Mouse (Mus musculus) neutrophil, adult 5-6 weeks (primary cell): ENCODE measurements at regions not wholly inside any gene's neighbourhood (a gene's known extent, or its start where the extent isn't known, plus 50 kb on each side); places are given as distances from the start of the nearest gene placed in this dataset.
A peak's percentile ranks its signal among the peaks of the same experiment; 100 is the strongest.

Experiments used
- ATAC-seq: fragments of 151-379, 151-347 bp; 2 replicates; pipeline ENCODE4 v1.8.0; 2017; ENCODE audit warnings: mild to moderate bottlenecking, moderate TSS enrichment; ENCODE audit not compliant: insufficient number of reproducible peaks, poor library complexity, low FRiP score, severe bottlenecking; ENCODE audit errors: extremely low read depth

GRCm38 (mm10) chr1:128837361-128837760 is 245.3 kb upstream of the Cxcr4 start:
- ATAC-seq: no peak

- ATAC-seq: no peak
Observed at GRCm38 (mm10) chr1:128835510-128835909, 243.4 kb upstream of the Cxcr4 start.

- no peak for ATAC-seq
Observed at GRCm38 (mm10) chr1:128833096-128833715, 241.1 kb upstream of the Cxcr4 start.

GRCm38 (mm10) chr1:128832201-128832883 is 240.2 kb upstream of the Cxcr4 start:
- peak; percentile 92 for ATAC-seq

GRCm38 (mm10) chr1:128830671-128831240 is 238.7 kb upstream of the Cxcr4 start:
- no peak for ATAC-seq

GRCm38 (mm10) chr1:128829536-128829935 is 237.4 kb upstream of the Cxcr4 start:
- no peak for ATAC-seq

- no peak for ATAC-seq
Observed at GRCm38 (mm10) chr1:128826419-128826818, 234.3 kb upstream of the Cxcr4 start.

- ATAC-seq: no peak
Observed at GRCm38 (mm10) chr1:128824916-128825683, 233.0 kb upstream of the Cxcr4 start.

GRCm38 (mm10) chr1:128824235-128824634 is 232.1 kb upstream of the Cxcr4 start:
- peak; percentile 71; the same call in 1 of the 2 replicates for ATAC-seq

GRCm38 (mm10) chr1:128821991-128822390 is 229.9 kb upstream of the Cxcr4 start:
- no peak for ATAC-seq

GRCm38 (mm10) chr1:128820527-128820926 is 228.4 kb upstream of the Cxcr4 start:
- no peak for ATAC-seq

- ATAC-seq: no peak
Observed at GRCm38 (mm10) chr1:128819611-128820010, 227.5 kb upstream of the Cxcr4 start.

- ATAC-seq: no peak
Observed at GRCm38 (mm10) chr1:128813379-128813778, 221.3 kb upstream of the Cxcr4 start.

- ATAC-seq: 0 out of 2 replicates have a peak, but pooled peaks have one; percentile 30
Observed at GRCm38 (mm10) chr1:128810860-128811259, 218.8 kb upstream of the Cxcr4 start.

GRCm38 (mm10) chr1:128810094-128810493 is 218.0 kb upstream of the Cxcr4 start:
- no peak for ATAC-seq

GRCm38 (mm10) chr1:128809601-128810000 is 217.5 kb upstream of the Cxcr4 start:
- ATAC-seq: no peak

- no peak for ATAC-seq
Observed at GRCm38 (mm10) chr1:128808599-128808998, 216.5 kb upstream of the Cxcr4 start.

- no peak for ATAC-seq
Observed at GRCm38 (mm10) chr1:128805687-128806653, 213.9 kb upstream of the Cxcr4 start.
